Mouse (Mus musculus) MEL (cell line): ENCODE measurements around the gene Tbc1d2b.

Source experiments
- CHD2 ChIP-seq: IDR thresholded peaks from 2 replicates; pipeline ENCODE4 v1.6.1; 2011; ENCODE audit warnings: low read length, improper control_type of control experiment
- CTCF ChIP-seq, 3 experiments: IDR thresholded peaks in 2 of 3; conservative IDR thresholded peaks in 1 of 3; 2 replicates each; pipeline ENCODE4 v1.5.1; 2011 to 2012; ENCODE audit warnings: low read length in 3 of 3, low read depth in 2 of 3, mild to moderate bottlenecking in 2 of 3, improper control_type of control experiment in 1 of 3, inconsistent platforms in 1 of 3, mixed read lengths in 1 of 3, moderate library complexity in 1 of 3; ENCODE audit not compliant: control insufficient read depth in 1 of 3, insufficient read depth in 1 of 3, poor library complexity in 1 of 3, severe bottlenecking in 1 of 3

DNA sequence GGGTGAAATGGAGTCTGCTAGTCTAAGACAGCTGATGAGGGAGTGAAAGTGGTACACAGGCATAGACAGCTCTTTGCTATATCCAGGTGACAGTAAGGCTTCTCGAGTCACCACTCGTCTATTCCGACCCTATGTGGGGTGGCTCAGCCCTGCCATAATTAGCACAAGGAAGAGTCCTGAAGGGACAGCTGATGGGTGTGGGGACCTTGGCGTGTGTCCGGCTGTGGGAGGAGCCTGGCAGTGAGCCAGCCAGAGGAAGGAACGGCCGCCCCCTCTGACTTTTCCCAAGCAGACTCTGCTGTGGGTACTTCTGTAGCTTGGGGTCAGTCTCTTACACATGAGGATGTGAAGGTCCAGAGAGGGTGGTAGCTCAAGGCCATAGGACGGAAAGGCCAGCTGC lies 86.5 kb downstream of the Tbc1d2b start:
- TF ChIP-seq CTCF (IDR thresholded peaks at IDR 0.05 in 2 of 3, conservative IDR thresholded peaks at IDR 0.05 in 1 of 3; ENCODE audit: control insufficient read depth in 1 of 3, insufficient read depth in 1 of 3, low read depth in 2 of 3, low read length in 3 of 3, poor library complexity in 1 of 3, severe bottlenecking in 1 of 3), result no peak
- no peak for TF ChIP-seq CHD2
